Mouse (Mus musculus) common myeloid progenitor, adult 5-6 weeks (primary cell): Measurements from ENCODE around the gene Spata48. TPM values are rescaled to one million over a fixed set of nuclear protein-coding genes. Genes with fewer than 3 reads are reported as not detected.

Source experiments
- ATAC-seq: replicated peaks from 2 replicates; pipeline ENCODE4 v1.8.0; 2016; ENCODE audit warnings: low read depth, mild to moderate bottlenecking, moderate TSS enrichment, inconsistent platforms; ENCODE audit not compliant: poor library complexity, severe bottlenecking
- total RNA-seq: library from RNA; stranded (forward); fragments of 200-1000, 187-1606 nt; gene quantifications from 2 replicates; pipeline ENCODE4 v1.2.3, GENCODE M21; 2017

Spata48 gene
- total RNA-seq: 1.1 and 3.2 TPM in 2 replicates

DNA sequence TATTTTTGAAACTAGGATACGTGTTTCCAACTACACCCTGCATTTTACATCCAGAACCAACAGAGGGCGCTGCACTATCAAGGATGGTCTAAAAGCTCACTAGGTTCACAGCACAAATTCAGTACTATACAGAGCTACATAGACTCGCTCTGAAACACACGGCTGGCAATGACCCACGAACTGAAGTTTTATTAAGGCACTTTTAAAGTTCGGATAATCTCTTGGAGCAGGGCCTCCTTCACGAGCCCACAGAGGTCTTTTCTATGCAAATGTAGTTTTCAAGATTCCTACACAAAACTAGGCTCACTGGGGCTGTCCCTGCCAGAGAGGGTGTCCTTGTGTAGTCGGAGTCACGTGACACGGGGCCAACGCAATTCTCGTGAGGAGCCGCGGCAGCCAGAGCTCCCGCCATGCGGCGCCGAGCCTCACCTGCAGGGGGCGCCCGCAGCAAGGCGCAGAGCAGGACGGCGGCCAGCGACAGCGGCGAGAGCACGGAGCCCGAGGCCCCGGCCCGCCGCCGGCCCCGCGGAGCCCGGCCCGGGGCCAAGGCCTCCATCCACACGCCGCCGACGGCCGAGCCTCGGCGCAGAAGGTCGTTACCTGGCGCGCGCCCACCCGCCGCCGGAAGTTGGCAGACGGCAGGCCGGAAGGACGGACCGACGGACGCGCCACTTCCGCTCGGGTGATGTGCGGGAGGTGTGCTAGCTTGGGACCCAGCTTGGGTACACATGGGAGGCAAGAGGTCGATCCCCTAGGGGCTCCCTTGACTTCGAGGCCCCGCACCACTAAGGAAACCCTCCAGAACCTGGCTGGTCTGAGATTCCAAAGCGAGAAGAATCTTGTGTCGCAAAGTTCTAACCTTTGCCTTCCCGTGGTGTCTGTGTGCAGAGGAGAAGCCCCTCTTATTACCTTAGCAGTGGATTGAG lies at the start of gene Spata48, which contains the start of gene Zpbp:
Gene Spata48 (plus strand): TSS at position 460 of the 926 bp plus-strand sequence.
Gene Zpbp (minus strand): TSS at position 774 of the 926 bp plus-strand sequence.
- peak; percentile 93 for ATAC-seq

DNA sequence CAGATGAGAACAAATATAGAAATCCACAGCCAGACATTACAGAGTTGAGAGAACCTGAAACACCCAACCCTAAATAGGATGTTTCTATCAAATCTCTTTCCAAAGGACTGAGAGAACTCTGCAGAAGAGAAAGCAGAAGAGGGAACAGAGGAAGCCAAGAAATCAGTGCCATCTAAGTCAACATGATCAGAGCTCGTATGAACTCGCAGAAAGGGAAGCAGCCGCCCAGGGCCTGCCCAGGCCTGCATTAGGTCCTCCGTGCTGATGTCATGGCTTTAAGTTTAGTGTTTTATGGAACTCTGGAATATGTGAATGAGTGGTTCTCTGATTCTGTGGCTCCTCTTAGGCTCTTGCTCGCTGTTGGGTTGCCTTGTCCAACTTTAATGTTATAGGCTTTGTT lies 47.7 kb upstream of the Spata48 start:
- ATAC-seq: no peak

DNA sequence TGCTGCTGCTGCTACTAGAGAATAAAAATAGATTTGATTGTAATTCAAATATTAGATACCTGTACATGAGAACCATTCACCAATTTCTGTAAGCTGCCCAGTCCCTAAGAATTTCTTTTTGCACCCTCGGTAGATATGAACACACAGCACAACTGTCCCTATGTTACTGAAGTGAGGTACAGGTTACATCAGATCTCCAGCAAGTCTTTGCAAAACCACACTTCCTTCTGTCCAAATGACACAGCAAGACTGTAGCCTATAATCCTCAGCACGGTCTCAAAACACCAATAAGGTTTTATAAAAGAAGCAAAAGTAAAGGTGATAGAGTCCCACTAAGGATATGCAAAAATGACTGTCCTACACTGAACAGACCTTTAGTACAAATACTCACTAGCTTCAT lies 44.5 kb upstream of the Spata48 start:
- ATAC-seq: no peak

DNA sequence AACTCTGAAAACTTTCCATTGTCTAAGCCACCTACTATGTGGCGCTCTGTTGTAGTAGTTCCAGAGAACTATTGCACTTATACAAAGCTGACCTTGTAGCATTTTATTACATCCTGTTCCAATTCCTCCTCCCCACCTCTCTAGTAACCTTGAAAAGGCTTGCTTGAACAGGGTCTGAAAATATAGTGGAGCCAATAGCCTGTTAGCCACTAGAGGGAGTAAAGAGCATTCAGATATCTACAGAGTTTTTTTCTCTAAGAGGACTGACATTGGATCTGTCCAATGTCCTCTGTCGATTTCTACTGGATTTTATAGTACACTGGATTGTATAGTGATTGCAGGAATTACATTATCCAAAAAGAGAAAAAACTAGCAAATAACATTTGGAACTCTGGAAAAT lies 6.9 kb upstream of the Spata48 start:
- ATAC-seq: peak; percentile 88

DNA sequence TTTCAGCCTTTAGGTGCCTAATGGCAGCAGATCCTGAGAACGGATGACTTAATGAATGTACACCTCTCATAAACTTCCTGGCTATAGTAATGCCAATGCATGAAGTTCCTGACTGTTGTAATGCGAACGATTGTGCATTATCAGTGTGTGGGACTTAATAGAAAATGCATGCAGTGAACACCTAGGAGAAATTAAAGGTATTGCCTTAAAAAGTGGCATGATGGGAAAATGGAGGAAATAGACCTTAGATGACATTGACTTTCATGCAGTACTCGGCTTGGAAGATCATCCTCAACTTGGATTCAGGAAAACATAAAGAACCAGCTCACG lies 632 bp downstream of the Spata48 start:
- ATAC-seq: no peak

DNA sequence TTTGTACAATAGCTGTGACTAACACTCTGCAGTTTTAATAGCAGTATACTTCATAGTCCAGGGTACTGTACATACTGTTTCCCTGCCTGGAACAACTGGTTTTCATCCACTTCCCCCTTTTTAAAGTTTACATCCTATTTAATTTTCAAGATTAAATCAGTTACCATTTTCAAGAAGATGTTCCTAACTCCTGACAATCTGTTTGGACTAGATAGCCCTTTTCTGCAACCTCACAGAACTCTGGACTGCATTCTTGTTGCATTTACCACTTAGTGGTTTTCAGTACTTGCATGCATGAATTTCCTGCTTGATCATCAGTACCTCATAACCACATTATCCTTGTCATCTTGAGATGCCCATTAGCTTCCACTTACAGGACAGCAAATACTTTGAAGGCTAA lies 7.0 kb downstream of the Spata48 start:
- ATAC-seq: 0 out of 2 replicates have a peak, but pooled peaks have one; percentile 32

DNA sequence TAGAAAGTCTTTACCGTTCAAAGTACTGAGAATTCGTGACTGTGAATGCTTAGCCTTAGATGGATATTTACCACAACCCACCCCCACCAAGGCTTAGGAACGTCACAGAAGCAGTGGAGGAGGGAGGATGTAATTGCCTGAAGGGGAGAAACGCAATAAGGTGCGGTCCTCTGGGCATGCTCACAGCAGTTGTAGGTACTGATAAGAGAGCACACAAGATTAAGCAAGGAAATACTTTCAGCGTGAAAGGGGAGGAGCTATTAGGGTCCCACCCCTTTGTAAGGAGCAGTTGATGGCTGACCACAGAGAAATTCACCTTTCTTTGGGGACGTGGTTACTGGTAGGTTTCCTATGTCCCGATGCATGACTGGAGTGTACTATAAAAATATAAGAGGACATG lies 22.5 kb downstream of the Spata48 start:
- no peak; the same call in 1 of the 2 replicates for ATAC-seq

DNA sequence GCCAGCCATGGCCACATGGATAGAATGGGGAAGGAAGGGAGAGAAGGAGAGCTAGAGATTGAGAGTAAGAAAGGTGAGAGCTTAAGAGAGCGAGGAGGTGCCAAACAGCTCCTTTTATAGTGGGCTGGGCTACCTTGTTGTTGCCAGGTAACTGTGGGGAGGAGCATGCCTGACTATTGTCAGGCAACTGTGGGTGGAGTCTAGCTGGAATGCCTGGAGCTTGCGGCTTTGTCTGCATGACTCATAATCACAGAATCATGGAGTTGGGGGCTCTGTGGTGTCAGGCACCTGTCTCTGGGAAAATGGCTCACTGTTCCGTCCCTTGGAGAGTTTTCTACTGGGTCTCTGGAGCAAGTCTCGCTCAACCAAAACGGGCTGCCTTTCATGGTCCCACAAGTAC lies 30.1 kb downstream of the Spata48 start:
- no peak for ATAC-seq

DNA sequence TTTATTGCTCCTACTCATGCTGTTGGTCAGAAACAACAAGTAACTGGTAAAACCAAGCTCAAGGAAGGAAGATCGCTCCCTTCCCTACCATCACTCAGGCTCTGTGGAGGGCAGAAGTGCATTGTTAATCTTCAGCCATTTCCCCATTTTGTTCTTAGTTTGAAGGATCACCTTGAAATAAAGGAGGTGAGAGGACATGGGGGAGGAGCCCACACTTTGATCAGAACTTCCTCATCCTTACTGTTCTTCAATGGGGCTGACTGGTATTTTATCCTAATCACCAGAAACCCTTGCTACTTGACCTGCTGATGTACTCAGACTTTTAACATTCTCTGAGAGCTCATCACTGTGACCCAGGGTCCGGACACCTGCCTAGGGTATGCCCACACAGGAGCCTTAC lies 33.8 kb downstream of the Spata48 start:
- ATAC-seq: 0 out of 2 replicates have a peak, but pooled peaks have one; percentile 40

DNA sequence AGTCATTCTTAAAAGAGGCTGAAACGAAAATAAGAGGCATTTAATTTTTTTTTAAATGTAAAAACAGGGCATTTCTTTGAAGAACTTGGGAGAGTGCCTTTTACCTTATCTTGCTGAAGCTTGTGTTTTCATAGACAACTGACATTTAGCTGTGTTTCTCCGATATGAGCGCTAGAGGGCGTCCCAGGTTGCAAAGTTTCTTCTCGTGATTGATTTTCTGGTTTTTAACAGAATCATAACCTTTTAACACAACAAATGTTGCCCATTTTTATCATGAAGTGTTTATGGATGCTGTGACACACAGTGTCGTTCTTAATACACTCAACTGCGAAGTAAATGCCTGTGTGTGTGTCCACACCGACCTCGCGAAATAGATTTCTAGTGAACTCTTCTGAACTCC lies 38.0 kb downstream of the Spata48 start:
- peak; percentile 82 for ATAC-seq

DNA sequence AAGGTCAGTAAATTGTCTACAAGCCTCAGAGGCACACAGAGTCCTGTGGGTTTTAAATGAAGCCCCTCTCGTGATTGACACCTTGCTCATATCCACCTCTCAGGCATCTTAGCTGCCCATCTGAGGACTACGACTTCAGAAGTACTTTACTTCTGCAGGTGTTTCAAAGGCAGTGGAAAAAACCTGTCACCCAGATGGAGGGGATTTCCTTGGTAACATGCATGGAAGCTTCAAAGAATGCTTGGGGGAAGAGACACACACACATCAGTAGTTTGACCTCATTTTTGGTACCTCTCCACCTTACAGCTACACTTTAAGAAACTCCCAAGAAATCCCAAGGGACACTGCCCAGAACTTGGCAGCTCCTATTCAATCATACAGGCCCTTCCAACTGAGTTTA lies 44.3 kb downstream of the Spata48 start:
- no peak for ATAC-seq

DNA sequence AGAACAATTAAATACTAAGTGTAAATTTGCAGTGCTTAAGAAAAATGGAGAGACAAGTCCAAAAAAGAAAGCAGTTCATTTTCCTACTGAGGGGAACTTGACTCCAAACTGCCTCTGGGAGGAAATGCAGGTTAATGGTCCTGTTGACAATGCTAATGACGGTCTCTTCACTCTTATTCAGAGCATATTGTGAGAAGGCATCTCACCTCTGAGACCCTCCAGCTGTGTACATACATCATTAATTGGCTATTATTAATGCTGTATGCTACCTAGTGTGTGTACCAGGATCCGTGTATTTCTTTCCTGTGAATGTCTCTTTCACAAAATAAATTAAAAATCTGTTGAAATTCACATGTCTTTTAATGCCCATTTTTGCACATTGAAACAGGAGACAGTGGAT lies 47.5 kb downstream of the Spata48 start:
- ATAC-seq: no peak

DNA sequence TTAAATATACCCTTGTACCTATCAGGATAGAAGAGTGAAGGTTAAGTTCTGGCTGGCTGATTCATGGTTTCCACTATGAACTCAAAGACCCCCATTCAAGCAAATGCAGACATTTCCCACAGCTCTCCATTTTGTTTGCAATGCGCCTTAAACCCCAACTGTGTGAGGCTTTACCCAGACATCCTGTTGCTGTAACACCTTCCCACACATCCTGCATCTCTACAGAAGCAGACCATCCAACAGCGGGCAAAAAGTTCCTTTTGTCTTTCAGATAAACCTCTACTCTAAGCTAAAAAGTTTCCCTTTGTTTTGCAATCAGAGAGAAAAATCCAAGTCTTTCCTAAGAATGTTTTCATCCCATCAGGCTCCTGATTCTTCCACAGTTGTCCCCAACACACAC lies 50.2 kb downstream of the Spata48 start:
- no peak for ATAC-seq

DNA sequence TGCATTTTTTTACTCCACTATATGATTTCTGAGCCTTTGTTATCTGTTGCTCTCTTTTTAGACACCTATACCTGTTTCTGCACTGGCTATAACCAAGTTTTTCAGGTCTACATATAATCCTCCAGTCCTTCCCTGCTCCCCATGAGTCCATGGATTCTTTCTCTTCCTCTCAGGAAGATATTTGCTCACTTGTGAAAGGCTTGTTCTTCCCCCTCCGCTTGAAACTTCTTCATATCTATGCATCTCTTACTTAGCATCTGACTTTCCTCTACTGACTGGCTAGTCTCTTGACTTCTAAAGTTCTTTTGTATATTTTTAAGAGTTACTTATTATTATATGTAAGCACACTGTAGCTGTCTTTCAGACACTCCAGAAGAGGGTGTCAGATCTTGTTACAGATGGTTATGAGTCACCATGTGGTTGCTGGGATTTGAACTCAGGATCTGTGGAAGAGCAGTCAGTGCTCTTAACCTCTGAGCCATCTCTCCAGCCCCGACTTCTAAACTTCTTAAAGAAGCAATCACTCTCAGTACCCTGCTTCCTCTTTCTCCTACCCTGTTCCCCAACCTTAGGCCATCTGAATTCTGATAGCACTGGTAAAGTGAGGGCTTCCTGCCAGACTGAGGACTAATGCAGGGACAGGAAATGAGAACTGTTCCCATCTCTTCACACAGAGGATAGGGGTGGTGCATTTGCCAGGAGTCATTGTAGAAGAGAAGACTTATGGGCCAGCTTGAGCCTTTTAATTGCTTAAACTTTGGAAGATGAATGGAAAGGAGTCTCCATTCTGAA lies 51.3 kb downstream of the Spata48 start:
- peak; percentile 89 for ATAC-seq

DNA sequence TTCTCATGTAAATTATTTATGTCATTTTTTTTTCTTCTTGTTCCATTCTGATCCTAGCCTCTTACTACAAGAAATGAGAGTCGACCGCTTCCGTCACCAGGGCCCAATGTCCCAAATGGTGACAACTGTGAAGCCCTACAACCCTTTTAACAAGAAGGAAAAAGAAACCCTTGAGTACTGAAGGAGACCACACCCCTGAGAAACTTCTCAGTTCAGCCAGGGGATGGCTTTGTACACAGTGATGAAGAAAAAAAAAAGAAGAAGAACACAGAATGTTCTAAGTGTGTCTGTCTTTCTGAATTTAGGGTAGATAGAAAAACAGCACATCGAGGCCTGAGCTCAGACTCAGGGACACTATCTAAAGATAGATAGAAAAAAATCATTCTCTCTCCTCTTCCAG lies 53.0 kb downstream of the Spata48 start:
- no peak for ATAC-seq

DNA sequence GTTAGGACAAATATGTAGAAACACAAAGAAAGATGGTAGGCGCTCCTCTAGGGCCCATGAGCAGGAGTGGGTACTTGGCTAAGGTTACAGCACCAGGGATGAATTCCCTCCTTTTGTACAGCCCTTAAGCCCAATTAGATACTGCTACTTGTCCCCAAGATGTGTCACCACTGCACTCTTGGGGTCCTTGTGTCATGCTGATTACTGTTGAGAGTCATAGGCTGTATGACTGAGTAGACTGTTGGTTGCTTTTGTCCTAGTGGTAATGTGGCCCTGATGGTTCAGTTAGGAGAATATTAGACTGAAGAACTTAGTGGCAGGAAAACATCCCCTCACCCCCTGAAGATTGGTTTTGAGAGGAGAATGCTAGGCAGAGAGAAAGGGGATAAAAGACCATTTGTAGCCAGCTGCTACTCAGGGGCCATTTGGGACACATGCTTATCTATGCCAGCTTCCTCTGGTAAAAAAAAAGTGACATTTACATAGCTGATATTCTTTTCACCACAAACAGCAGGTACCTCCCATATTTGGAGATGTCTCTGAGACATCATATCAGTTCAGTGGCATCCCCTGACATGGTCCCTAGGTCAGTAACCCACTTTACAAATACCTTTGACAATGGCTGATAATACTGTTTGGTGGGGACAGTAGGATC lies 56.0 kb downstream of the Spata48 start:
- peak; percentile 10 for ATAC-seq

DNA sequence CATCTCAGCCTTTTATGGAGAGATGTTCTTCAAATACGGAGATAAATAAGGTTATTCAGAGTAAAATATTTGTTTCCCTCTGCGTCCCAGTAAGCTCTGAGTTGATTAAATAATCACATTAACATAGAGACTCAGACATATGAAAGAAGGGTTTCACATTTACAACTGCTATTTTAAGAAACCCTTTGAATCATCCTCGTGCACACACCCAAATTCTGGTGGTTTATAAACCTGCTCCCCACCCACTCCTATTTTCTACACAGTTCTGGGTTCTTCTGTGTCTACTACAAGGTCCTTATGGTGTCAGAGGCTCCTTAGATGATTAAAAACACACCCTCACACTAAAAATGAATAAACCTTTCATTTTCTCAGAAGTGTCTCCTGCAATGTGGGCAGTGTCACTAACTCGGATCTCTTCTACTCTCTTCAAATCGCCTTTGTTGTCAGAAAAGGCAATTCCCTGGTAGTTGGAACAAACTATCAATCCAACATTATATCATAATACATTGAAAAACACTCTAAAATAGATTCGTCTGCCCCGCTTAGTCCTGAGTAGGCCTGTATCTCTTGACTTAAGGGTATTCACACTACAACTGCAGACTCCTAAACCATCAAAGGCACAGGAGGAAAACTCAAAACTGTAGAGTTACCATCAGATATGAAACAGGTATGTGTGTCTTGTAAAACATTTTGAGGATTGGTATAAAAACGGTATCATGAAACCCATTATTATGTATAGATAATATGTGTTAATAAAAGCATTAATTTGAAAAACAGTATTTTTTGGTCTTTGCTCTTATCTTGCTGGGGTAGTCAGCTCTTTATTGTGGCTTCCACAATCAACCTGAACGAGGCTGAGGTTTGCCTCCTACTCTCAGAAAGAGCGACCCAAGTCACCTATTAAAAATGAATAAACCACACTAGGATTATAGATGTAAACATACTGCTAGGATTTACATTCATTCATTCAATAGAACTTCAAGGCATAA lies 57.7 kb downstream of the Spata48 start:
- ATAC-seq: no peak

DNA sequence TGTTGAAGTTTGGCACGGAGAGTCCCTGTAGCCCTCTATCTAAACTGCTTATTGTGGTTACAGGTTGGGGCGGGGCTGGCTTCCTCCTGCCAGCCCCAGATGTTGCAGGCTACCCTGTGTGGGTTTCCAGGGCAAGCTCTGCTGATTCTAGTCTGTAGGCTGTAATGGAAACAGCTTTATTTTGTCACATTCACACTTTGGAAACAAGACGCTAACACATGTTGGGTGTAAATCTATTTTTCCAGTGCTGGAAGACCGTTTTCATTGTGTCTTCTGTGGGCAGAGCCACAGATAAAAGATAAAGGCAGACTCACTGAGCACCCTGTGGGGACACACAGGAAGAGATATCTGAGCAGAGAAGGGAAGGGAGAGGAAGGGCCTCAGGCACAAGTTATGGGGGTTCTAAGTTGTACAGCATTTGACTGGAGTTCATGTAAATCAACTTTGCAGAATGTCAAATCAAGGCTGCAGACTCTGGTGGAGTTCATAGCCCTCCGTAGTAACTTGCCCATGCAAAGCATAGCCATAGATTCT lies 60.1 kb downstream of the Spata48 start:
- peak; percentile 89 for ATAC-seq

DNA sequence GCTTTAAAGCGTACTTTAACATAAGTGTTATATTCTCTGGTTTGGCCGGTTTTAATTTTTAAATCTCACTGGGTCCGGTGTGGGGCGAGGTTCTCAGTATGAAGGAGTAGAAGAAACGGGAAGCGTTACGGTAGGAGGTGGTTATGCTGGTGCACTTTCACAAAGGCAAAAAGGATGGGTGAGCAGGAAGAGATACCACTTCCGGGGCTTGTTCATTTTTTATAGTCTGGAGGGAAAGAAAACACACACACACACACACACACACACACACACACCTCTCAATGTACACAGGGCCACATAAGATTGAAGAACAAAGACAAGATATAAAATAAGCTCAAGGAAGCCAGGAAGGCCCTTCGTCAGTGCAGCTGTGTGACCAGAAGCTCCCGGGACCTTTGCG lies 66.9 kb downstream of the Spata48 start:
- ATAC-seq: peak; percentile 77
